Mouse (Mus musculus) heart, adult 2 months (tissue): ENCODE results near the gene Sertad3.

ENCODE experiments used
- CTCF ChIP-seq: fragments of 200-600 bp; IDR thresholded peaks from 2 replicates; pipeline ENCODE4 v1.8.1; 2022; ENCODE audit warnings: antibody characterized with exemption, mild to moderate bottlenecking, moderate library complexity
- POLR2A ChIP-seq: fragments of 200-500 bp; IDR thresholded peaks from 2 replicates; pipeline ENCODE4 v1.6.1; 2011; ENCODE audit warnings: mild to moderate bottlenecking, low read depth, low read length, control low read depth; ENCODE audit not compliant: insufficient read depth

DNA sequence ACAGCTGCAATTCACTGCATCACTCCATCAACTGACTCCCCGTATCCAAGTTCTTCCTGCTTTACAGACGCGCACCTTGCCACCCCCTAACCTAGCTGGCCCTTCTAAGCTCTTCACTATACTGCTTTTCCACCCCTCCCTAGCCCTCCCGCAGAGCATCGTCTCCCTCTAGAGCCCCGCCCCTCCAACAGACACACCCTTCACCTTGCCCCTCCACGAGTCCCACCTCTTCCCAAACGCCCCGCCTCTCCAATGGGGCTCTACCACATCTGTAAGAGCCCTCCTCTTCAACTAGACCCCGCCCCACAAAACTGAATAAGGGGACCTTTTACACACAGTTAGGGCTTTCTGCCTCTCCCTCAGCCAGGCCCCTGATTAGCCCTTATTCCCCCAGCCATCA lies 39.8 kb upstream of the Sertad3 start:
- TF ChIP-seq CTCF, result no peak
- no peak for TF ChIP-seq POLR2A
